Mouse (Mus musculus) adipose tissue, adult 10 weeks (tissue): ENCODE measurements around the gene Vmn2r109. TPM values are rescaled to one million over a fixed set of nuclear protein-coding genes. Genes with fewer than 3 reads are reported as not detected.

Experiments used
- polyA plus RNA-seq: library from polyadenylated mRNA; stranded (reverse); fragments of 350-450 nt; fragmentation: Illumina TruSeq; extraction: RNeasy Lipid Tissue Mini Kit (QIAGEN cat#74804); gene quantifications from one replicate; pipeline ENCODE4 v1.2.3, GENCODE M21; 2014; ENCODE audit warnings: low read depth, low replicate concordance

Gene Vmn2r109
- polyA plus RNA-seq: not detected

GRCm38 (mm10) chr17:20564656-20565055 is at the start of gene Vmn2r109:
Gene Vmn2r109, minus strand, starts transcription at chr17:20564756.

DNA sequence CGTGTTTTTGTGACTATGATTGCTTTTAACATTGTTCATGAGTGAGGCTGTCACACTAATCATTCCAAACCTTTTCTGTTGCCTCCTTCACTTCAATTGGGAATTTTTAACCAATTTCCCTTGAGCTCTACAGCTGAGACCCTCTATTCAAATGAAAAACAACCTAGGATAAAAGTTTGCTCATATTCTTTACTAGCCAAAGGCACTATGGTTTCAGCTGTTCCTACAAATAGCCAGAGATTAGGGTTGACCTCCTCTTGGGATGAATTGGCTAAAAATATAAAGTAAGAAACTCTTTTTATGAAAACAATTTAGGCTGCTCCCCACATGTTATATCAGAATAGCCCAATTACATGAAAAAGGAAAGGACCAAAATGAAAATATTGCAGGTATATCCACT is 31.8 kb upstream of the Vmn2r109 start, which contains the start of gene Vmn2r110:
Vmn2r110 (minus strand) TSS at position 101 of the 400 bp plus-strand sequence.

DNA sequence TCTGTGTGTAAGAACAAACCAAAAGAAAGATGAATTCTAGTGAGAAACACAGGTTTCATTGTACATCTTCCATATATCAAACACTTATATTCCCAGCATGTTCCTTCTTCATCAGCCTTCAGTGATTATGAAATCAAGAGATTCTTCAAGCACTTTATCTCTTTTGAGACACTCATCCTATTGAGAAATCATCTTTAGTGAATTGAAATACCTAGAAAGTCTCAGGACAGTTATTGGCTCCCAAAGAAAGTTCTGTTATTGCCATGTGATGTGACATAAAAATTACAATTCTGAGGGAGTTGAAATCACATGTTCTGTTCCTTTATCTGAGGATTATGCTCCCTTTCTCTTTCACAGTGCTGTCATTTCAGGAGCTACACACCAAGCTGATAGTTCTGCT is 66.7 kb downstream of the Vmn2r109 start, which contains the start of gene Vmn1r225:
Vmn1r225 (plus strand) TSS at position 301 of the 400 bp plus-strand sequence.

Other genes starting within 250 kb of the Vmn2r109 start
- gene Vmn2r107, start 219.5 kb downstream of the Vmn2r109 start, polyA plus RNA-seq: not detected
- not detected for gene Vmn1r224, start 150.6 kb downstream of the Vmn2r109 start, polyA plus RNA-seq
- not detected for gene Vmn2r108, start 83.4 kb downstream of the Vmn2r109 start, polyA plus RNA-seq
- not detected for gene Vmn1r225, start 66.6 kb downstream of the Vmn2r109 start, polyA plus RNA-seq
- not detected for gene Vmn2r110, start 31.7 kb upstream of the Vmn2r109 start, polyA plus RNA-seq
- gene Fpr-rs3, start 60.1 kb upstream of the Vmn2r109 start, polyA plus RNA-seq: not detected
- not detected for gene Vmn1r226, start 118.1 kb upstream of the Vmn2r109 start, polyA plus RNA-seq
- not detected for gene Vmn1r227, start 165.1 kb upstream of the Vmn2r109 start, polyA plus RNA-seq
- gene Vmn1r228, start 221.4 kb upstream of the Vmn2r109 start, polyA plus RNA-seq: not detected
- gene Vmn1r229, start 246.8 kb upstream of the Vmn2r109 start, polyA plus RNA-seq: not detected